Mouse (Mus musculus): ENCODE measurements around the gene Selenoi.

GRCm38 (mm10) chr5:30187687-30188485 is 44.5 kb upstream of the Selenoi start:
- TF ChIP-seq CTCF (IDR thresholded peaks at IDR 0.05; ENCODE audit: borderline replicate concordance, extremely low read depth, insufficient read depth, insufficient read length) (no peak), POLR2A (IDR thresholded peaks at IDR 0.05; ENCODE audit: borderline replicate concordance, extremely low read depth, insufficient read depth, insufficient read length, poor library complexity, severe bottlenecking) (no peak)
